Mouse (Mus musculus) kidney, adult 2 months (tissue): ENCODE measurements at regions not wholly inside any gene's neighbourhood (a gene's known extent, or its start where the extent isn't known, plus 50 kb on each side); places are given as distances from the start of the nearest gene placed in this dataset.

Experiments used
- CTCF ChIP-seq: fragments of 200-500 bp; conservative IDR thresholded peaks from 2 replicates; pipeline ENCODE4 v1.5.1; 2011; ENCODE audit warnings: low read depth, mild to moderate bottlenecking, control low read depth, low read length, moderate library complexity, mixed read lengths; ENCODE audit not compliant: insufficient read depth, insufficient read length
- POLR2A ChIP-seq: fragments of 200-500 bp; IDR thresholded peaks from one replicate; pipeline ENCODE4 v1.6.1; 2011; ENCODE audit warnings: low read depth, low read length, control low read depth

- TF ChIP-seq CTCF (no peak), POLR2A (no peak)
These were observed 1186.3 kb downstream of the Gsdmc2 start for GRCm38 (mm10) chr15:62658695-62659094.
